Mouse (Mus musculus): ENCODE measurements around the gene Ybx1.

GRCm38 (mm10) chr4:119254012-119254618, 40.3 kb downstream of the Ybx1 start:
- TF ChIP-seq EP300 (IDR thresholded peaks at IDR 0.05; ENCODE audit: low read depth) (no peak), CTCF (IDR thresholded peaks at IDR 0.05; ENCODE audit: low read depth) (no peak)
